Mouse (Mus musculus): ENCODE measurements around the gene Chn1. TPM values are rescaled to one million over a fixed set of nuclear protein-coding genes. Genes with fewer than 3 reads are reported as not detected.

The Chn1 gene
- polyA plus RNA-seq, 1 experiment: 219 TPM

GRCm38 (mm10) chr2:73607146-73607545 is 168.0 kb downstream of the Chn1 start:
- TF ChIP-seq CTCF (IDR thresholded peaks at IDR 0.05; ENCODE audit: borderline replicate concordance, extremely low read depth, insufficient read depth, insufficient read length) (no peak), POLR2A (IDR thresholded peaks at IDR 0.05; ENCODE audit: borderline replicate concordance, extremely low read depth, insufficient read depth, insufficient read length, poor library complexity, severe bottlenecking) (no peak)
- DNase-seq (ENCODE audit: low read depth): no peak

GRCm38 (mm10) chr2:73606616-73607015 is 168.5 kb downstream of the Chn1 start:
- TF ChIP-seq POLR2A (IDR thresholded peaks at IDR 0.05; ENCODE audit: borderline replicate concordance, extremely low read depth, insufficient read depth, insufficient read length, poor library complexity, severe bottlenecking) (no peak), CTCF (IDR thresholded peaks at IDR 0.05; ENCODE audit: borderline replicate concordance, extremely low read depth, insufficient read depth, insufficient read length) (no peak)
- no peak for DNase-seq (ENCODE audit: low read depth)

DNA sequence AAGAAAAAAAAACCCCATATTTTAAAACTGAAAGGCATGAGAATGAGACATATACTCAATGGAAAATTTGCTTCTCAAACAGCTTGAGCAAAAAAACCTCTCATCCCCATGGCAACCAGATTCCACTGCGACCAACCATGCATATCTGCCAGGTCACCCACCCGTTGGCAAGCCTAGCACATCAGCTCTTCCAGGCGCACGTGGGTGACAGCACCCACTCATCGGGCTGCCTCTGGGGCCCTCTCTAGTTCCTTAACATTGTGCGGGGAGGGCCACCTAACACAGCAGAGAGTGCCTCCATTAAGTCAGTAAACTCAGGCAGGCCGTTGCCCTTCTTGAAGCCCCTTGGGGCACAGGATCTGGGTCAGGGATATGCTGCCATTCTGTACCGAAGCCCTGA is 170.1 kb downstream of the Chn1 start:
- no peak for TF ChIP-seq POLR2A (IDR thresholded peaks at IDR 0.05; ENCODE audit: borderline replicate concordance, extremely low read depth, insufficient read depth, insufficient read length, poor library complexity, severe bottlenecking)
- no peak for TF ChIP-seq CTCF (IDR thresholded peaks at IDR 0.05; ENCODE audit: borderline replicate concordance, extremely low read depth, insufficient read depth, insufficient read length)
- peak; percentile 72 for DNase-seq (ENCODE audit: low read depth)

GRCm38 (mm10) chr2:73604579-73604978 is 170.6 kb downstream of the Chn1 start:
- TF ChIP-seq CTCF (IDR thresholded peaks at IDR 0.05; ENCODE audit: borderline replicate concordance, extremely low read depth, insufficient read depth, insufficient read length) (no peak), POLR2A (IDR thresholded peaks at IDR 0.05; ENCODE audit: borderline replicate concordance, extremely low read depth, insufficient read depth, insufficient read length, poor library complexity, severe bottlenecking) (no peak)
- no peak for DNase-seq (ENCODE audit: low read depth)

- TF ChIP-seq CTCF (IDR thresholded peaks at IDR 0.05; ENCODE audit: borderline replicate concordance, extremely low read depth, insufficient read depth, insufficient read length) (no peak), POLR2A (IDR thresholded peaks at IDR 0.05; ENCODE audit: borderline replicate concordance, extremely low read depth, insufficient read depth, insufficient read length, poor library complexity, severe bottlenecking) (no peak)
- no peak for DNase-seq (ENCODE audit: low read depth)
These were observed 174.5 kb downstream of the Chn1 start for GRCm38 (mm10) chr2:73600650-73601049.

GRCm38 (mm10) chr2:73597772-73598171 is 177.4 kb downstream of the Chn1 start:
- TF ChIP-seq CTCF (IDR thresholded peaks at IDR 0.05; ENCODE audit: borderline replicate concordance, extremely low read depth, insufficient read depth, insufficient read length) (no peak), POLR2A (IDR thresholded peaks at IDR 0.05; ENCODE audit: borderline replicate concordance, extremely low read depth, insufficient read depth, insufficient read length, poor library complexity, severe bottlenecking) (no peak)

DNA sequence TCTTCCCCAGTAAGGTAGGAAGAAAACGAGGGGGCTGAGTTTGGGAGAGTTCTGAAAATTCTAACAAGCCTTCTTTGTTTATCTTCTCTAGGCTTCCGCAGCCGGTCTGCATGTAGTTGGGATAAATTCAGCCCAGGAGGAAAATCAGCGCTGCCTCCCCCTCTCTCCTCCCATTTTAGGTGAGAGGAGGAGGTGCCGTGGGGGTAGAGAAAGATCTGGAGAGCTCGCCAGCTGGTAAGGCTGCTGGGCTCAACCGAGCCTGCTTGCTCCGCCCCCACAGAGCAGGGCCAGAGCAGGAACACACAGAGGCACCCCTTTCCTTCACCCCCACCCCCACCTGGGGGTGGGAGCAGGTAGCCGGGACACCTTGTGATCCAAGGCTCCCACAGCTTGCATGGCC is 178.4 kb downstream of the Chn1 start:
- DNase-seq (ENCODE audit: low read depth): peak; percentile 32
- no peak for TF ChIP-seq POLR2A (IDR thresholded peaks at IDR 0.05; ENCODE audit: borderline replicate concordance, extremely low read depth, insufficient read depth, insufficient read length, poor library complexity, severe bottlenecking)

More at GRCm38 (mm10) chr2:73597772-73598171, 177.4 kb downstream of the Chn1 start:
- no peak for DNase-seq (ENCODE audit: low read depth)

DNA sequence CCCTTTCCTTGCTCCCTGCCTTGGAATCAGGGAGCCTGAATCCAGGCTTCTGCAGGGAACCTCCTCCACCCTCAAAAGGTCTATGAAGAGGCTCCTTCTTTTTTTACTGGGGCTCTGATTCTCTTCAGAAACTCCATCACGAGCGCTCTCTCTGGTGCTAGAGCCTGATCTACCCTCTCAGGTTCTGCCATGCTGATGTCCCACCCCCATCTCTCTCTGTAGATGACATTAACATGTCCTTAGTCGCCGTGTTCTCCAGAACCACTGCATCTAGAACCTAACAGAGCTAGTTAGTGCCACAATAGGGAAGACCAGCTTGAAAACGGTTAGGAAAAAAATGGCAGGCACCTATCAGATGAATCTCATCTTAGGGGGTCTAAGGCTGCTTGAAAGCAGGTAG is 178.8 kb downstream of the Chn1 start:
- DNase-seq (ENCODE audit: low read depth): no peak
- TF ChIP-seq POLR2A (IDR thresholded peaks at IDR 0.05; ENCODE audit: borderline replicate concordance, extremely low read depth, insufficient read depth, insufficient read length, poor library complexity, severe bottlenecking) (no peak), CTCF (IDR thresholded peaks at IDR 0.05; ENCODE audit: borderline replicate concordance, extremely low read depth, insufficient read depth, insufficient read length) (no peak)

- TF ChIP-seq POLR2A (IDR thresholded peaks at IDR 0.05; ENCODE audit: borderline replicate concordance, extremely low read depth, insufficient read depth, insufficient read length, poor library complexity, severe bottlenecking): no peak
- TF ChIP-seq CTCF (IDR thresholded peaks at IDR 0.05; ENCODE audit: borderline replicate concordance, extremely low read depth, insufficient read depth, insufficient read length): no peak
- no peak for DNase-seq (ENCODE audit: low read depth)
These were observed 182.1 kb downstream of the Chn1 start for GRCm38 (mm10) chr2:73593101-73593439.

DNA sequence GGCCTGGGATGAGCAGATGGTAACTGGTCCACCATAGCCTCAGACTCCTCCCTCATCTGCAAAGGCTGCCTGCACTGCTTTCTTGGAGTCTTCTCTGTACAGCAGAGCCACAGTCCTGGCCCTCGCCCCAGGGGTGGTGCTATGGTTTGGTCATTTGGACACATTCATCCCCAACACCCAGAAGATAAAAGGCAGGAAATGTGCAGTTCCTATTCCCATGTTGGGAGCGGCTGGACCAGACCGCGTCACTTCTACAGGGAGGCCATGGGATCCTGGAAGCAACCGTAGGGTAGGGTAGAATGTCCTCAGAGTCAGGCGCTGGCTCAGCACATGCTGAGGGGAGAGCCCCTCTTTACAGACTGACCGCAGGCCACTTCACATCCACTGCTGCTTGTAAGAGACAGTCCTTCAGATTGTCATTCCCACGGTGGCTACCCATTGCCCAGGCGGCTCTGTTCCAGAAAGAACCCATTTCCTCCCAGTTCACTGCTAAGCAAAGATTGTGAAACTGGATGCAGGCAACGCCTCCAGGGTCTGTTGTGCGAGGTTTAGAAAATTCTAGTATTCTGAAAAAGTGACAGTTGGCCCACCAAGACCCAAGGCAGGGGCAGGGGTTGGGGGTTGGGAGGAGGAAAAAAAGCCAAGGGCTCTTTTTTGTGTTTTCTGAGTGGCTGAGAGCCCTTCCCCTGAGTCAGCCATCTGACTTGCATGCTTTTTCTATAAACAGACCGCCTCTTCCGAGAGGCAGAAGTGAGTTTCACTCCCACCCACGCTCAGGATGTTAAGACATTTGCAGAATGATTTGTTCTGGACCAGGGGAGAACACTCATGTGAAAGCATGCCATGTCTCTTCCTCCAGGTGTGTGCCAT is 182.7 kb downstream of the Chn1 start:
- TF ChIP-seq POLR2A (IDR thresholded peaks at IDR 0.05; ENCODE audit: borderline replicate concordance, extremely low read depth, insufficient read depth, insufficient read length, poor library complexity, severe bottlenecking) (no peak), CTCF (IDR thresholded peaks at IDR 0.05; ENCODE audit: borderline replicate concordance, extremely low read depth, insufficient read depth, insufficient read length) (no peak)
- no peak for DNase-seq (ENCODE audit: low read depth)

DNA sequence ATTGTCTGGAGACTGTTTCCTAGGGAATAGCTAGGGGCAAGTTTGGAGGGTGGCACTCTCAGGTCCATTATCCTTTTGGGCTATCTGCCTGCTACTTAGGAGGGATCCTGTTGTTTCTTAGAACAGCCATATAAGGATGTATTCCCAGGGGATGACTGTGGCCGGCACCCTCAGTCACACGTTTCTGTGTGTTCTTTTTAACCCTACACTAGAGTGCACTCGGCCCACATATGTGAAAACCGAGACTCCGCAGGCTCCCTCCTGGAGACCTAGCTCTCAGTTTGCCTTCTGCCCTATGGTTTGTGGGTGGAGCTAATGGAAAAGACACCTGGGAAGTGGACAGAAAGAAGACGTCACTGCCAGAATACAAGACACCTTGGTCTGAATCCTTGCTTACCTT is 183.9 kb downstream of the Chn1 start:
- no peak for DNase-seq (ENCODE audit: low read depth)
- TF ChIP-seq POLR2A (IDR thresholded peaks at IDR 0.05; ENCODE audit: borderline replicate concordance, extremely low read depth, insufficient read depth, insufficient read length, poor library complexity, severe bottlenecking) (no peak), CTCF (IDR thresholded peaks at IDR 0.05; ENCODE audit: borderline replicate concordance, extremely low read depth, insufficient read depth, insufficient read length) (no peak)

GRCm38 (mm10) chr2:73590106-73590505 is 185.0 kb downstream of the Chn1 start:
- DNase-seq (ENCODE audit: low read depth): peak; percentile 61
- no peak for TF ChIP-seq CTCF (IDR thresholded peaks at IDR 0.05; ENCODE audit: borderline replicate concordance, extremely low read depth, insufficient read depth, insufficient read length)
- no peak for TF ChIP-seq POLR2A (IDR thresholded peaks at IDR 0.05; ENCODE audit: borderline replicate concordance, extremely low read depth, insufficient read depth, insufficient read length, poor library complexity, severe bottlenecking)
